Mouse (Mus musculus) thymus, adult 2 months (tissue): ENCODE measurements around the gene Ppard.

Source experiments
- CTCF ChIP-seq: fragments of 200-500 bp; IDR thresholded peaks from 2 replicates; pipeline ENCODE4 v1.5.1; 2012; ENCODE audit warnings: mild to moderate bottlenecking, control low read depth, low read length, moderate library complexity, borderline replicate concordance; ENCODE audit not compliant: control insufficient read depth, poor library complexity, insufficient read depth; ENCODE audit errors: extremely low read depth
- POLR2A ChIP-seq: fragments of 200-500 bp; IDR thresholded peaks from 2 replicates; pipeline ENCODE4 v1.6.1; 2012; ENCODE audit warnings: mild to moderate bottlenecking, low read length, control low read depth, moderate library complexity; ENCODE audit not compliant: control insufficient read depth, poor library complexity, insufficient read depth; ENCODE audit errors: extremely low read depth

- no peak for TF ChIP-seq CTCF
- no peak for TF ChIP-seq POLR2A
Observed at GRCm38 (mm10) chr17:28330232-28330546, 97.7 kb downstream of the Ppard start.
